In the genomic region with DNA sequence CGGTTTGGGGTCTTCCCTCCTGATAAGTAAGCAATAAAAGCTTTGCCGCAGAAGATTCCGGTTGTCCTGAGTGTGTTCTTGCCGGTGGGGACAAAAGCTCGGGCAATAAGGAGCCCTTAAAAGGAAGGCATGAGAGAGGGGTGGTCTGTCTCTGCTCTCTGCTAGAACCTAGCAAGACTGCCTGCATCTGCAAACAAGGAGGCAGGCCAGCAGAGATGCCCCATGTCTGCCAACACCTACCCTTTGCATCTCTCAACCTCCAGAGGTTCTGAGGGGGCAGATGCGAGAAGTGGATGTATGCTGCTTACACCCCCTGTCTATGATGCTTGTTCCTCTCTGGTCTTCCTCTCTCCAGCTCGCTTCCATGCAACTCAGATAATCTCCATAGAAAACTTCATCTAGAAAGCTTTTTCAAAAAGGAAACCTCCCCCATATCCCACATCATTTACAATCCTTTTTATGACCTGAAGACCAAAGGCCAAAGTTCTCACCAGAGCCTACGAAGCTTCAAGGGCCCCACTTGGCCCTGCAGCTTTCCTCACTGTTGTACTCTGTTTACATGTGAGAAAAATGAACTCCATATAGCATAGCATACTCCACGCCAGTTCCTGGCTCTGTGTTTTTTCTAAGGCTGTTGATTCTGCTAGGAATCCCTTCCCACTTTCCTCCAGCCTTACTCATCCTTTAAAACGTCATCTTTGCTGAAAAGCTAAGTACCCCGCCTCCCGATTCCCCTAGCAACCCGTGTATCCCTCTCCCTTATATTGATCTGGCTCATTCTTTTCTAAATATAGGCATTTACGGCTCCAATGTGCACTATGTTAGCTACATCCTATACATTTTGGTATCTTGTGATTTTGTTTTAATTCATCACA, we compare ENCODE assay signal across 21 mouse cellular contexts. TPM values are rescaled to one million over a fixed set of nuclear protein-coding genes. Genes with fewer than 3 reads are reported as not detected.
A peak's percentile ranks its signal among the peaks of the same experiment; 100 is the strongest.
DNase-seq lines count a peak whose midpoint lies in the region; ATAC-seq and TF ChIP-seq lines count a peak whose summit lies in the region.
"Had no signal": no experiment of that assay in that cellular context is flagged by ENCODE, and none has a peak within 500 bp of the region (broad histone marks: within the 10 kb centered on the region; RNA-seq: fewer than 3 reads in every experiment).

No protein-coding gene starts in this region.

- no peak for TF ChIP-seq EP300 in stomach, postnatal 0 days (optimal IDR thresholded peaks at IDR 0.05)

- no peak overlapping the region for H3K4me2 ChIP-seq in forebrain, postnatal 0 days (ENCODE audit: low read depth)
- H3K4me2 ChIP-seq in forebrain, embryonic 12.5 days = no peak overlapping the region
- no peak overlapping the region for H3K4me2 ChIP-seq in stomach, embryonic 16.5 days (ENCODE audit: low read depth, low read length)
- H3K4me2 ChIP-seq in stomach, postnatal 0 days (replicated peaks; ENCODE audit: low read depth) = no peak overlapping the region
- H3K4me2 ChIP-seq in intestine, postnatal 0 days (replicated peaks; ENCODE audit: low read depth) = peak overlapping the region; percentile 52
- H3K4me2 ChIP-seq: embryonic facial prominence, embryonic 12.5 days; embryonic facial prominence, embryonic 15.5 days; forebrain, embryonic 15.5 days; heart, embryonic 11.5 days; hindbrain, embryonic 12.5 days; hindbrain, embryonic 15.5 days had no signal

- 81% methylated on average over 13 of the region's 14 CpGs for WGBS in forebrain, postnatal 0 days
- WGBS in forebrain, embryonic 12.5 days = 89% methylated on average over 14 of the region's 14 CpGs
- WGBS in stomach, embryonic 16.5 days = 56% methylated on average over 13 of the region's 14 CpGs
- WGBS in stomach, postnatal 0 days = 65% methylated on average over 13 of the region's 14 CpGs
- WGBS in intestine, postnatal 0 days = 28% methylated on average over 12 of the region's 14 CpGs
- whole genome bisulfite sequencing in embryonic facial prominence, embryonic 10.5 days = 85% methylated on average over 14 of the region's 14 CpGs

- peak; percentile 36; the same call in 1 of the 2 replicates for ATAC-seq in forebrain, postnatal 0 days
- no peak for ATAC-seq in forebrain, embryonic 12.5 days (ENCODE audit: low FRiP score)
- ATAC-seq in stomach, embryonic 16.5 days (ENCODE audit: insufficient read depth, low FRiP score) = peak; percentile 13; the same call in 1 of the 2 replicates
- no peak for ATAC-seq in stomach, postnatal 0 days (ENCODE audit: low FRiP score, low TSS enrichment)
- ATAC-seq in intestine, postnatal 0 days = peak; percentile 83
- ATAC-seq: activated CD4-positive, CD25-positive, alpha-beta regulatory T cell, adult 4 months; forebrain, embryonic 15.5 days had no signal

- no peaks in the 10 kb centered on the region for H3K27me3 ChIP-seq in forebrain, postnatal 0 days (ENCODE audit: insufficient read depth, low read length)
- no peaks in the 10 kb centered on the region for H3K27me3 ChIP-seq in forebrain, embryonic 12.5 days
- no peaks in the 10 kb centered on the region for H3K27me3 ChIP-seq in stomach, embryonic 16.5 days (ENCODE audit: control insufficient read depth, insufficient read depth, low read length)
- H3K27me3 ChIP-seq in stomach, postnatal 0 days (ENCODE audit: control insufficient read depth, insufficient read depth, low read length) = no peaks in the 10 kb centered on the region
- no peaks in the 10 kb centered on the region for H3K27me3 ChIP-seq in intestine, postnatal 0 days (replicated peaks; ENCODE audit: control insufficient read depth, insufficient read depth, low read length)
- no peaks in the 10 kb centered on the region for H3K27me3 ChIP-seq in embryonic facial prominence, embryonic 10.5 days (replicated peaks; ENCODE audit: low read depth, poor library complexity, severe bottlenecking)
- H3K27me3 ChIP-seq: embryonic facial prominence, embryonic 12.5 days; embryonic facial prominence, embryonic 15.5 days; forebrain, embryonic 15.5 days; hindbrain, embryonic 15.5 days had no signal

- H3K36me3 ChIP-seq in forebrain, postnatal 0 days (ENCODE audit: insufficient read depth) = no peaks in the 10 kb centered on the region
- H3K36me3 ChIP-seq in forebrain, embryonic 12.5 days (replicated peaks) = no peaks in the 10 kb centered on the region
- H3K36me3 ChIP-seq in stomach, embryonic 16.5 days (ENCODE audit: control insufficient read depth, insufficient read depth, low read length) = no peaks in the 10 kb centered on the region
- no peaks in the 10 kb centered on the region for H3K36me3 ChIP-seq in stomach, postnatal 0 days (ENCODE audit: control insufficient read depth, insufficient read depth, low read length)
- H3K36me3 ChIP-seq in intestine, postnatal 0 days (ENCODE audit: control insufficient read depth, insufficient read depth) = no peaks in the 10 kb centered on the region
- H3K36me3 ChIP-seq in embryonic facial prominence, embryonic 10.5 days (replicated peaks) = no peaks in the 10 kb centered on the region
- H3K36me3 ChIP-seq: embryonic facial prominence, embryonic 12.5 days; embryonic facial prominence, embryonic 15.5 days; forebrain, embryonic 15.5 days; hindbrain, embryonic 12.5 days; hindbrain, embryonic 15.5 days had no signal

- H3K9ac ChIP-seq in forebrain, postnatal 0 days = no peak overlapping the region
- no peak overlapping the region for H3K9ac ChIP-seq in forebrain, embryonic 12.5 days
- no peak overlapping the region for H3K9ac ChIP-seq in stomach, embryonic 16.5 days (ENCODE audit: low read length)
- H3K9ac ChIP-seq in stomach, postnatal 0 days (ENCODE audit: low read length) = no peak overlapping the region
- H3K9ac ChIP-seq in intestine, postnatal 0 days (ENCODE audit: low read depth, low read length) = no peak overlapping the region
- H3K9ac ChIP-seq: embryonic facial prominence, embryonic 12.5 days; embryonic facial prominence, embryonic 15.5 days; forebrain, embryonic 15.5 days; hindbrain, embryonic 12.5 days; hindbrain, embryonic 15.5 days had no signal

- H3K4me1 ChIP-seq in forebrain, postnatal 0 days (ENCODE audit: insufficient read depth) = no peaks in the 10 kb centered on the region
- no peaks in the 10 kb centered on the region for H3K4me1 ChIP-seq in forebrain, embryonic 12.5 days
- H3K4me1 ChIP-seq in stomach, embryonic 16.5 days (ENCODE audit: control insufficient read depth, insufficient read depth, low read length) = no peaks in the 10 kb centered on the region; the same call in 1 of the 2 replicates
- no peaks in the 10 kb centered on the region for H3K4me1 ChIP-seq in stomach, postnatal 0 days (replicated peaks; ENCODE audit: control insufficient read depth, insufficient read depth)
- H3K4me1 ChIP-seq in intestine, postnatal 0 days (replicated peaks; ENCODE audit: control insufficient read depth, insufficient read depth, low read length) = no peaks in the 10 kb centered on the region
- no peaks in the 10 kb centered on the region for H3K4me1 ChIP-seq in embryonic facial prominence, embryonic 10.5 days
- H3K4me1 ChIP-seq: embryonic facial prominence, embryonic 12.5 days; embryonic facial prominence, embryonic 15.5 days; forebrain, embryonic 15.5 days; hindbrain, embryonic 12.5 days; hindbrain, embryonic 15.5 days had no signal

- no peak for DNase-seq in forebrain, postnatal 0 days
- no peak for DNase-seq in stomach, postnatal 0 days (ENCODE audit: low spot score)
- no peak for DNase-seq in kidney, postnatal 36 days
- no peak for DNase-seq in embryonic facial prominence, embryonic 10.5 days (ENCODE audit: low spot score)
- DNase-seq: adrenal gland, adult 8-10 months; adrenal gland, postnatal 25 days; cerebellum, adult 18-20 months; cerebellum, adult 9-10 months; cerebellum, postnatal 14 days; gastrocnemius, postnatal 25 days; heart, adult 2 months had no signal

- no peaks in the 10 kb centered on the region for H3K9me3 ChIP-seq in forebrain, postnatal 0 days (ENCODE audit: low read length)
- no peaks in the 10 kb centered on the region for H3K9me3 ChIP-seq in forebrain, embryonic 12.5 days
- no peaks in the 10 kb centered on the region for H3K9me3 ChIP-seq in stomach, embryonic 16.5 days (replicated peaks; ENCODE audit: control insufficient read depth, low read length)
- H3K9me3 ChIP-seq in stomach, postnatal 0 days (ENCODE audit: control insufficient read depth, low read length) = no peaks in the 10 kb centered on the region
- H3K9me3 ChIP-seq in intestine, postnatal 0 days (ENCODE audit: control insufficient read depth) = no peaks in the 10 kb centered on the region
- H3K9me3 ChIP-seq in embryonic facial prominence, embryonic 10.5 days = no peaks in the 10 kb centered on the region
- H3K9me3 ChIP-seq: embryonic facial prominence, embryonic 12.5 days; embryonic facial prominence, embryonic 15.5 days; forebrain, embryonic 15.5 days; hindbrain, embryonic 12.5 days; hindbrain, embryonic 15.5 days had no signal

- no peak overlapping the region for H3K4me3 ChIP-seq in forebrain, postnatal 0 days (ENCODE audit: low read depth, low read length)
- H3K4me3 ChIP-seq in forebrain, embryonic 12.5 days (replicated peaks) = no peak overlapping the region
- H3K4me3 ChIP-seq in stomach, embryonic 16.5 days (replicated peaks; ENCODE audit: low read length) = no peak overlapping the region
- H3K4me3 ChIP-seq in stomach, postnatal 0 days (ENCODE audit: low read depth, low read length) = no peak overlapping the region
- H3K4me3 ChIP-seq in intestine, postnatal 0 days (ENCODE audit: low read depth, low read length) = no peak overlapping the region
- no peak overlapping the region for H3K4me3 ChIP-seq in embryonic facial prominence, embryonic 10.5 days
- H3K4me3 ChIP-seq: embryonic facial prominence, embryonic 12.5 days; embryonic facial prominence, embryonic 15.5 days; forebrain, embryonic 15.5 days; heart, adult 2 months; hindbrain, embryonic 12.5 days; hindbrain, embryonic 15.5 days had no signal

- H3K27ac ChIP-seq in forebrain, postnatal 0 days (ENCODE audit: low read depth, low read length) = no peak overlapping the region
- no peak overlapping the region for H3K27ac ChIP-seq in forebrain, embryonic 12.5 days
- no peak overlapping the region for H3K27ac ChIP-seq in stomach, embryonic 16.5 days (ENCODE audit: low read length)
- H3K27ac ChIP-seq in stomach, postnatal 0 days (replicated peaks) = no peak overlapping the region
- H3K27ac ChIP-seq in intestine, postnatal 0 days (ENCODE audit: low read depth, low read length) = peak overlapping the region; percentile 88
- H3K27ac ChIP-seq in embryonic facial prominence, embryonic 10.5 days (replicated peaks) = no peak overlapping the region
- H3K27ac ChIP-seq: embryonic facial prominence, embryonic 12.5 days; embryonic facial prominence, embryonic 15.5 days; forebrain, embryonic 15.5 days; heart, adult 2 months; hindbrain, embryonic 12.5 days; hindbrain, embryonic 15.5 days had no signal

- TF ChIP-seq CTCF in forebrain, postnatal 0 days (IDR thresholded peaks at IDR 0.05; ENCODE audit: low read depth) = no peak
- TF ChIP-seq CTCF in stomach, postnatal 0 days (IDR thresholded peaks at IDR 0.05; ENCODE audit: low read depth) = no peak
- no peak for TF ChIP-seq CTCF in intestine, postnatal 0 days (IDR thresholded peaks at IDR 0.05; ENCODE audit: low read depth)

RNA-seq across cellular contexts. Expression of a gene that starts 8.6 kb away (rescaled TPM):
- total RNA-seq in forebrain, postnatal 0 days (2014; rRNA removed) = 60.6 and 68.1 TPM in 2 replicates
- 21.0 and 30.4 TPM in 2 replicates for polyA plus RNA-seq in forebrain, postnatal 0 days (2015; fragmentation: Nextera tagmentation; extraction: Ambion mirVana)
- polyA plus RNA-seq in forebrain, embryonic 12.5 days (2016; fragmentation: Nextera tagmentation; extraction: Ambion mirVana) = 24.6 and 26.8 TPM in 2 replicates
- polyA plus RNA-seq in stomach, embryonic 16.5 days (2015; fragmentation: Nextera tagmentation; extraction: Ambion mirVana) = 33.2 and 37.1 TPM in 2 replicates
- polyA plus RNA-seq in stomach, postnatal 0 days (2015; fragmentation: Nextera tagmentation; extraction: Ambion mirVana) = 24.7 and 28.0 TPM in 2 replicates
- 35.4 and 36.9 TPM in 2 replicates for polyA plus RNA-seq in intestine, postnatal 0 days (2015; fragmentation: Nextera tagmentation; extraction: Ambion mirVana)
- polyA plus RNA-seq in embryonic facial prominence, embryonic 10.5 days (2016; fragmentation: Nextera tagmentation; extraction: Ambion mirVana) = 17.8 and 18.0 TPM in 2 replicates

RNA-seq across cellular contexts. Expression of a gene that starts 53.3 kb away (rescaled TPM):
- total RNA-seq in forebrain, postnatal 0 days (2014; rRNA removed) = 1.5 and 4.5 TPM in 2 replicates
- polyA plus RNA-seq in forebrain, postnatal 0 days (2015; fragmentation: Nextera tagmentation; extraction: Ambion mirVana) = 4.0 and 4.4 TPM in 2 replicates
- polyA plus RNA-seq in forebrain, embryonic 12.5 days (2016; fragmentation: Nextera tagmentation; extraction: Ambion mirVana) = 4.1 and 5.3 TPM in 2 replicates
- 14.6 and 19.2 TPM in 2 replicates for polyA plus RNA-seq in stomach, embryonic 16.5 days (2015; fragmentation: Nextera tagmentation; extraction: Ambion mirVana)
- polyA plus RNA-seq in stomach, postnatal 0 days (2015; fragmentation: Nextera tagmentation; extraction: Ambion mirVana) = 16.8 and 17.1 TPM in 2 replicates
- polyA plus RNA-seq in intestine, postnatal 0 days (2015; fragmentation: Nextera tagmentation; extraction: Ambion mirVana) = 5.8 and 7.1 TPM in 2 replicates
- polyA plus RNA-seq in embryonic facial prominence, embryonic 10.5 days (2016; fragmentation: Nextera tagmentation; extraction: Ambion mirVana) = 3.5 and 4.6 TPM in 2 replicates

Comparison
In these comparisons a context has a peak if more than half of its experiments do, and no peak if none do; other contexts are left out.
1. ATAC-seq: peak in forebrain, postnatal 0 days (single experiment), stomach, embryonic 16.5 days (single experiment) and intestine, postnatal 0 days (single experiment); none in forebrain, embryonic 12.5 days (single experiment) and stomach, postnatal 0 days (single experiment).